Mouse (Mus musculus): Measurements from ENCODE around the gene Zfp956.

Zfp956 gene

DNA sequence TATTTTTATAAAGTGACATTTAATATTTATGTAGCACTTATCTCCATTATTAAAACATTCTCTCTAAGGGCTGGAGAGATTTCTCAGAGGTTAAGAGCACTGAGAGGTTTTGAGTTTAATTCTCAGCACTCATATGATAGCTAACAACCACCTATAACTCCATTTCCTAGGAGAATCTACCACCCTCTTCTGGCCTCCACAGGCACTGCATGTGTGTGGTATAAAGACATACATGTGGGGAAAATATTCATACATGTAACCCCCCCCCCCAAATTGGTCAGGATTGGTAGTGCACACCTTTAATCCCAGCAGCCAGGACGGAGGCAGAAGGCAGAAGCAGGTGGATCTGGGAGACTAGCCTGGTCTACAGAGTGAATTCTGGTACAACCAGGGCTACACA, 21.4 kb downstream of the Zfp956 start:
- no peak for DNase-seq

GRCm38 (mm10) chr6:47978897-47979368, 25.7 kb downstream of the Zfp956 start:
- peak; percentile 83 to 87 for DNase-seq

DNA sequence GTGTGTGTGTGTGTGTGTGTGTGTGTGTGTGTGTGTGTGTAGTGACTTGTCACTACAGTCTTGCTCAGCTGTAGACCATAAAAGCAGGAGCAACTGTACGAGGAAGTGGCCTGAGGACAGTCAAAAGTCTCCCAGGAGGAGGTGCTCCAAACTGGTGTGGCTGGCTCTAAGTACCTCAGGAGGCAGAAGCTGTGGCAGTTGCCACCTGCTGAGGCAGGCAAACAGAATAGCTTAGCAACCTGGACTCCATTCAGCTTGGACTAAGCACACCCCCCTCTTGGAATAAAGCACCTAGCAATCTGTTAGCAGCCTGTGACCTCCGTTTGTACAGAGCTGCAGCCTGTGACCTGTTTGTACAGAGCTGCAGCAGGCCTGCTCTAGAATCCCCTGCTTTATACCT, 30.7 kb downstream of the Zfp956 start:
- DNase-seq, result no peak

- no peak for DNase-seq
These were observed 42.5 kb downstream of the Zfp956 start for GRCm38 (mm10) chr6:47995661-47996060.

GRCm38 (mm10) chr6:48010727-48011126, 57.5 kb downstream of the Zfp956 start:
- no peak for DNase-seq
